Mouse (Mus musculus) right cerebral cortex, adult 2 months (tissue): ENCODE measurements around the gene Nr4a1.
A peak's percentile ranks its signal among the peaks of the same experiment; 100 is the strongest.

Experiments used
- DNase-seq, 2 experiments: peaks; one replicate each; pipeline ENCODE4 v3.0.0; 2021 to 2022; ENCODE audit warnings: low spot score in 2 of 2

Gene Nr4a1

DNA sequence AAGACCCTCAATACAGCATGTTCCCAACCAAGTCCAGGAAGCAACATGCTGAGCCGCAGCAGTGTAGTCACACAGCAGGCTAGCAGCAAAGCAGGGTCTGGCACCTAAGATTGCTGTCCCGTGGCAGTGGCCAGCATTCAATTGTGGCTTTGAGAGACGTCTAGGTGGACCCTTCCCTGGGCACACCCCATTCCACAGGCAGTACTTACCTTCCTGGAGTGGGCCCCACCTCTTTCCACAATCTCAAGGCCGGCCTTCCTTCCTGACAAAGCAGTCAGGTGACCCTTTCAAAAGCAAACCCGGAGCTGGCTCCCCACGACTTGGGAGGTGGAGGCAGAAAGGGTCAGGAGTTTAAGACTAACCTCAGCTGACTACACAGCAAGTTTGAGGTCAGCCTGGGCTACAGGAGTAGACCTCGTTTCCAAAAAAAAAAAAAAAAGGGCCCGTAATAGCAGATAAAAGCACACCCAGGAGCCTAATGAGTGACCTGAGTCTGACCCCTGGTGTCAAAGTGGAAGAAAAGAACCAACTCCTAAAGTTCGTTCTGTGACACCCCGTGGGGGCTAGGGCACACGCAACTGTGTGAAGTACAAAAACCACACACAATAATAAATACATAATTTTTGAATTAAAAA, 20.3 kb upstream of the Nr4a1 start:
- no peak for DNase-seq

DNA sequence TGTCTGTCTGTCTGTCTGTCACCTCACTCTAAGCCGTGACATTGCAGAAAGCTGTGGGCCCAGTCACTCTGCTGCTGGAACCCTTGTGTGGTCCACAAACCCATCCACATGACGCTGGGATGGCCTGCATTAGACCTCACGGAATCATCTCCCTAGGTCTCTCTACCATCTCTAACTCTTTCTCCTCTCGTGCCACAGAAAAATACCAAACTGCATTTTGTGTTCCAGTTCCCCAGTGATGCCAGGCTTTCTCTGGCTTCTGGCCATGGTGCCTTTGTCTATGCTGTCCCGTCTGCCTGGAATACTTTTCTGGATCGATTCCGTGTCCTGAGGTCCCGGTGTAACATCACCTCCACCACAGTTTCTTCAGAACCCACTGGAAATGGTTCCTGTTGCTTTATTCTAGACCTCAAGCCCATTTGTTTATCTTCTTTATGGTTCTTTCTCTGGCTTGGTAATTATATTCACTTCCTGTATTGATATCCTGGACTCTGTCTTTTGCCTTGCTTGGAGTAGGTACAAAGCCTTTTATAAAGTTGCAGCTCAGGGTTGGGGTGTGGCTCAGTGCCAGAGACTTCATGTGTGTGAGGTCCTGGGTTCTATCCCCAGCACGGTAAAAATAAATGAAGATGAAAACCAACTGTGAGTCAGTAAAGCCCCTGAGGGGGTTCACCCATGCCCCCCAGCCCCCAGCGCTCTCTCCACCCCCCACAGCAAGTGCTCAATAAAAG, 19.3 kb upstream of the Nr4a1 start:
- no peak for DNase-seq

DNA sequence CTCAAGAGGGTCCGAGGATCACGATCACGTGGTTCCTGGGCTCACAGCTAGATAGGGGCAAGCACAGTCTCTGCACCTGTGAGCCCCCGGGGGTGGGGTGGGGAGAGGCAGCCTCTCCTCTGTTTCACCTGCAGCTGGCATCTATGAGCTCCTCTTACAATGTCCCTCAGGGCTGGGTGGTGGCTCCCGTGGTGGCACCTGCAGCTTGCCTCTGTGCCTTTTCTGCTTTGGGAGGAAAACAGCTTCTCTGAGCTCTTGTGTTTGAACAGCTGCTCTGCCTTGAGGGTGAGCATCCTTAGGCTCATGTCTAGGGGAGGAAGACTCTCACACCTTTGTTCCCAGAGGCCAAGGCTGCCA, 18.7 kb upstream of the Nr4a1 start:
- no peak for DNase-seq

DNA sequence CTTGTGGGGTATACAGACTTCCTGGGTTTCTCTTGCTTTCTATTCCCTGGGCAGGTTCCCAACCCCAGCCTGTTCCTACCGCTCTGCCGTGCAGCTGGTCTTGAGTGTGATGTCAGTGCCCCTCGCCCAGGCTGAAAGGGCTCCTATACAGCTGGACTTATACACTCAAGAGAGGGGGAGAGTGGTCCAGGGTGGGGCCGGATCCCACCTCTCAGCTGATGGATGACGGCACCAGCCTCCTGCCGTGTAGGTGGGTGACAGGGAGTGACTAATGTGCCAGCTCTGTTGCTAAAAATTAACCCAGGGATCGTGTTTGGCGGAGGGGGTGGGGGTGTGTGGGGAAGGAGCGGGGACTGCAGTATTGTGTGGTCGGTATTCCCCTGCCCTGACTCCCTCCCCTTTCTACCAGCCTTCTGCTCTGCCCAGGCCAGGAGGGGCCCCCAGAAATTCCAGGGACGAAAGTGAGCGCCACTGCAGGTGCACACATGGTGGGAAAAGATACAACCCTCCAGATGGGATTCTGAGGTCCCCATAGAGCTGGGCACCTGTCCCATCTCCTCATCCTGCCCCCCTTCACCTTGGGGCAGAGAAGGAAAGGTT, 18.2 kb upstream of the Nr4a1 start:
- peak; percentile 79 to 81 for DNase-seq

DNA sequence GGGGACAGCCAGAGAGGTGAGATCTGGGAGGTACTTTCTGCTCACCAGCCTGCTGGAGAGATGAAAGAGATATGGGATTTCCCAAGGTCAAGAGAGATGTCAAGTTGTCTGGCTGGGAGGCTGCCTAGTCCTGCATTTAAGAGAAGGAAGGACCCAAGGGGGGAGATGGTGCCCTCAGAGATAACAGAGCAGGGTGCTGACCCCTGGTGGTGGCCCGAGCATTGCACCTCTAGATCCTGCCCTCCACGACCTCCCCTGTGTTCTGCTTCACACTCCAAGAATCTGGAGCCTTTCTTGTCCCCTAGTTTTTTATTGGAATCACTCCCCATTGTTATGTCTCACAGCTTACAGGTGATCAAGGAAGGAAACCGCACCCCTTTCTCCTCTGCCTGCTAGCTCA, 17.2 kb upstream of the Nr4a1 start:
- DNase-seq: no peak

DNA sequence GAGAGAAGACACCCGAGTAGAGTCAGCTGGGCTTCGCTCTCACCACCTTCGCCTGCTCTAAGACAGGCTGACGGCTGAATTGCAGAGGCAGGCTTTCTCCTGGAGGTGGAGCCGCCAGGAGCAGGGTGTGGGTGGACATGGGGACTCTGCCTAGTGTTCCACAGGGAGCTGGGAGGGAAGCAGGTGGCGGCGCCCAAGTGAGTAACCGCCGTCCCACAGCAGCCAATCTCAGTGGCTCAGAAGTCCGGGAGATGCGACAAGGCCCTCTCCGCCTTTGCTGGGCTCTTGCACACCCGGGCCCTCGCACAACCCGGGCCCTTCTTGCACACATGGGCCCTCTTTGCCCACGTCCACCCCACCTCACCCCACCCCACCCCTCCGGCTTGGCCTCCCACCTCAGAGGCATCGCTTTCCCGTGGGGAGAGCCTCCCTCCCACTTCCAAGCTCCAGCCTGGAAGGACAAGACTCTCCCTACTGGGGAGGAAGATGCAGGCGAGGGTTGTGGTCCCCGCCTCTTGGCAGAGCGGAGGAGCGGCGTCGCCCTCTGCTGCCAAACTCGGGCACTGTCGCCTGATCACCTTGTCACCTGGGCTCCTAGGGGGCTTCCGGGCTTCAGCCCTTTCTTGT, 15.1 kb upstream of the Nr4a1 start:
- DNase-seq: peak; percentile 87 to 88

DNA sequence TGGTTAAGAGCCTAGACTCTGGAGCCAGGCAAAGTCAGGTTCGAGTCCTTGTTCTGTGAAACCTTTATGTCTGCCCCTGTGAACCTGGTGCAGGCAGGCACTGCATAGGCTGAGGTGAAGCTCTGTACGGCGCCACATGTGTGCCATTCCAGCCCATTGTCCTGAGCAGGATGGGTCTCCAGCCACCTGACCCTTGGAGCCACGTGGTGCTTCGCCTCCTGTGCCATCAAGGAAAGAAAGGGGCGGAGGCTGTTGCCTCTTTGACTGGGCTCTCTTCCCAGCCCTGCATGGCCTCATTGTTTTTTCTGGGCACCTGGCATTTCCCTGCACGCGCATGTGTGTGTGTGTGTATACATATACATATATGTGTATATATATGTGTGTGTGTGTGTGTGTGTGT, 14.2 kb upstream of the Nr4a1 start:
- no peak for DNase-seq

DNA sequence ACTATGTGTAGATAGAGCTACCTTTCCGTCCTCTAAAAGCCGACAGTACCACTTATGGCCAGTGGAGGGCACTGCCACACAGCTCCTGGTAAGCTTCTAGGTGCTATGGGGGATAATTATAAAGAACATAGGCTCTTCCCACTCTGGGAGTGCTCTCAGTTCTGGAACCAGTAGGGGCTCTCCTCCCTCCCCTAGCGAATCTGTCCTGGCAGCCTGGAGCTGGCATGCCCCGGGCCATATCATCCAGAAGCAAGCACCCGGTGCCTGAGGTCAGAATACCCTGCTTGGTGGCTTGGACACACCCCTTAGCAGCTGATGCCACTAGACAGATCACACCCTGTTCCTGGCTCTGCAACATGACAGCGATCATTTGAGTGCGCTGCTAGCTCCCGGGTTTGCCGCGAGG, 13.3 kb upstream of the Nr4a1 start:
- peak; percentile 97 to 98 for DNase-seq

DNA sequence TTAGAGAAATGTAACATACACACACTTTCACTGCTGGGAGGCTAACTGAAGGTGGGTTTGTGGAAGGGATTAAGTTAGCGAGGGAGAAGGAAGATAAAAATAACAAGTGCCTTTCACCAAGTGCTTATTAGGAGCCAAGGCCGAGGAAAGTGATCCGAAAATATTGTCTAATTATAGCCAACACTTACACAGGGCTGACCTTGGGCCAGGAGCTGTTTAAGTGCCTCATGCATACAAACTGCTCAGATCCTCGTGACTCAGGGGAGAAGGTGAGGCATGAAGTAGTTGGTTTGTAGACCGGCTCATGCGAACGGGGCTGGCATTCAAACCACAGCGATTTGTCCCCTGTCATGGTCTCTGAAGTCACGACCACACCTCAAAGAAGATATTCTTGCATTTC, 12.8 kb upstream of the Nr4a1 start:
- DNase-seq: no peak

DNA sequence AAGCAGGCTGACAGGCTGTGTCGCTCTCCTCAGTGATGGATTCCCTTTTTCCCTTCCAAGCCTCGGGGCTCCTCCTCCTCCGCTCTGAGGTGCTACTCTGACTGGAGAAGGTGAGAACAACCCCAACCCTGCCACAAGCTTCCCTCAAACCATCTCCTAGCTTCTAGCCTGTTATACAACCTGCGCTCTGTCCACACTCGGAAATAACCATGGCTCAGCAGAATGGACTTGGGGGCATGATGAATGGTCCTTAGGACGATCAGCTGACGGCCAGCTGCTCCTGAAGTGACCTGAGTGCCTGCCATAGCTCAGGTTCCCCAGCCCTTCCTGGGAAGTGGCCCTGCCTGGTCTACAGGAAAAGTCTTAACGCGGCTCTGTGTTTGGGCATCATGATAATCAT, 12.2 kb upstream of the Nr4a1 start:
- no peak for DNase-seq

DNA sequence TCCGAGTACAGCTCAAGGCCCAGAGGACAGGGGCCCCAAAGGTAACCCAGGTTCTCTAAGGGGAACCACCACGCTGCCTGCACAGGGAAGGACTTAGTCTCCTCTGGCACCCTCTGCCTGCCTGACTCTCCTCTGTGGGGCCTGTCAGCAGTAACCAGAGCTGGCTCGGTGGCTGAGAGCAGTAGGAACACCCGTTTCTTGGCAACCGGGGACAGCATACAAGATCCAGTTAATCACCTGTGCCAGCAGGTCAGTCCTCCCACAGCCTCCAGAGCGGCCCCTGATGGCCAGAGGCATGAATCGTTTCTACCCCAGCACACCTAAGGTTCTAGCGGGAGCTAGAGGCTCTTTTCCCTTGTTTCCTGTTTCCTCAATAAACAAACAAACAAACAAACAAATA, 11.4 kb upstream of the Nr4a1 start:
- DNase-seq: no peak

DNA sequence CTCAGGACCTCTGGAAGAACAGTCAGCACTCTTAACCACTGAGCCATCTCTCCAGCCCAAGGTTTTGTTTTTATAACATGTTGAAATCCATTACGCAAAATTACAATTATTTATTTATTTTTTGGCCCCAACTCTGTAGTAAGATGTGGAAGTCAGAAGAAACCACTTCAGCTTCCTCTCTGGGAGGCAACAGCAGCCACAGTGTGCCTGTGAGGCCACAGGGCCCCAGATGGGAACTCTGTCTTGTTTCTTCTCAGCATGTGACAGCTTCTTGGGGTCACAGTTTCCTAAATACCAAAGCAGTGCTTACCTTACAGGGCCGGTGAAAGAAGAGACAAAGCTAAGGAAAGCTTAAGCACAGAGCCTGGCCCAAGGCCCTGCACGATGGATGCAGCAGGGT, 10.1 kb upstream of the Nr4a1 start:
- DNase-seq: no peak

DNA sequence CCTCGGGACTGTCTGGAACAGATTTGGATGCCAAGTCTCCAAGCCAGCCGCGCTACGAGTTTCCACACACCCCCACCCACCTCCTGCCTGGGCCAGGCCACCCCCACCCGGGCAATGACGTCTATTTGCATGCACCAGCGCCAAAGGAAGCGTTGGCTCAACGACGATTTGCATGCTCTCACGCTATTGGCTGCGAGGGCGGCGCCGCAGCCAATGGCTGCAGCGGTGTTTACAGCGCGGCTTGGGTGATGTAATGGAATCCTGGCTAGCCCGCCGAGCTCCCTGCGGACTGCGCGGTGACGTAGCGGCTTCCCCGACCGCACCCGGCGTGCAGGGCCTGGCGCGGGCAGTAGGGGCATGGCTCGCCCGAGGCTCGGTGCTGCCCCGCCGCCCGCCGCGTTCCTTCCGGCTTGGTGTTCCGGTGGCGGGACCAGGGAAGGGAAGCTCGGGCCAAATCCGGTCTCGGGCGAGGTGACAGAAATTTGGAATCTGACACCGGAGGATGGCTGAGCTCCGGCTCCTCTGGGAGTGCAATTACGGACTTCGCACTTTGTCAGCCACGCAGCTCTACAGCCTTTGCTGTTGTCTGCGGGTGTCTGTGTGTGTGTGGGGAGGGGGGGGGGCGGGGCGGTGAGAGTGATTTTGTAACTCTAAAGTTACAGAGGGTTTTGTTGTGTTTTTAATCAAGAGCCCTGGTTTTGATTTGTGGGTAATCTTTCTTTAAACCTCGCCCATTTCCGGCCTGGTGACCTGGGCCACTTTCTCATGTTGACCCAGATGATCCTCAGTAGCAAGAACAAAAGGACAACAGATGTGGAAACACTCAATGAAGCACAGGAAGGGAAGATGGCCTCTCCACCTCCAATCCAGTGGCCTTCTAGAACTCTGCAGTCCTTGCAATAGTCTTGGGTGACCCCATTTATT, 7.6 kb upstream of the Nr4a1 start:
- DNase-seq: peak; percentile 96

DNA sequence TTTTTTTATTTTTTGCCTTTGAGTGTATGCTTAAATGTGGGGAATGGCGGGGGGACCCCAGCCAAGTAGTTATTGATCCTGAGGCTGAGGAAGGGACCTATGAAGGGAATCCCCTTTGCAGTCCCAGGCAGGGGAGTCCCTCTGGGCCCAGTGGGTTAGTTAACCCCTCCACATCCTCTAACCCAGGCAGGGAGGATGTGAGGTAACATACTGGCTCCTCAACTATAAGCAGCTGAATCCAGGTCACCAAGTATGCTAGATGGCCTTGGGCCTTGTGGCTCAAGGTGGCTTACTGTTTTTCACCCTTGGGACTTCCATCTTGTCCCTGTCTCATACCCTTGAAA, 6.9 kb upstream of the Nr4a1 start:
- DNase-seq: no peak

DNA sequence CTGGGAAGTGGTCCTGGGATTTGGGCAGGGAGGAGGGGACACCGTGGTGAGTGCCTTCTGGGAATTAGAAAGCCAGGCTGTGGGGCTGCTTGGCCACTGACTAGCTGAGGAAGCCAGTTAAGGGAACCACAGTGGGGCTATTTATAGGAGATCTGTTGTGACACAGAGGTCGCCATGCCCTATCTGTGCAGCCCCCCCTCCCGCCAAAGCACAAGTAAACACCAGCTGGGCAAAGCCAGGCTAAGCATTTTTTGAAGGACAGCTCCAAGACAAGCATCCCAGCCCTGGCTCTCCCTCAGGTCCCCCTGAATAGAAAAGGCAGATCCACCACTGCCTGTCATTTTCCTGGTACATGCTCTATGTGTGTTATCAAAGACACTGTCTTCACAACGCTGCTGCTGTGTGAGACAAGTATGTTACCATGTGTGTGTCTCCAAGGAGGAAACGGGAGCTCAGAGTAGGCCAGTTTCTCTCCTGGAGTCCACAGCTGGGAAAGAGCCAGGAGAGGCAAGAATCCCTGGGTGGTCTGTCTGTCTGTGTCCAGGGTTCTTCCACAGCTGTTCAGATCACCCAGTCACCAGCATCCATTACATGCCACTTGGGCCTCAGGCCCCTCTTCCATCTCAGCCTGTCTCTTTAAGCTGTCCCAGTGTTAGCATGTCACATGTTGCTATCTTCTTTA, 5.9 kb upstream of the Nr4a1 start:
- DNase-seq: peak in 1 of 2 experiments; percentile 17

DNA sequence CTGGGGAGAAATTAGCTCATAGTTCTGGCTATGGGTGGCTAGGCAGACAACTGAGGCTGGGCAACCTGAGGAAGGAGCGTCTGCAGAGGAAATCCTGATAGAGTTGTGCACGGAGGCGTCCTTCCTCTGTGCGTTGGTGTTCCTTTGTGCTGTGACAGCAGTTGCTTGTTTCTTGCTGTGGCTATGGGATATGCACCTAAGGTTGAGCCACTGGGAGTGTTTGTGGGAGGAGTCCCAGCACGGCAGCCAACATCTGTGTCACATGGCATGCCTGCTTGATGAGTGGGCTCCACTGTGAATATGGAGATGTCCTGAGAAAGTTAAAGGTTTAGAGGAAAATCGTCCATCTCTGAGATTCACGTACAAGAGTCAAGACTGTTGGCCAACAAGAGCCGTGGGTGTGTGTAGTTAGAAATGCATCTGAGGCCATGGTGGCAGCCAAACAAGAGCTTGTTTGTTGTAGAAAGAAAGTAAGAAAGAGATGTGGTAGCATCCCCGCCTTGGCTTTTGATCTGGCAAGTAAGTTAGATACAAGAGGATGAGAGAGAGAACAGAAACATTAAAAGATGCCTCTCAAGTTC, 3.8 kb upstream of the Nr4a1 start:
- no peak for DNase-seq

DNA sequence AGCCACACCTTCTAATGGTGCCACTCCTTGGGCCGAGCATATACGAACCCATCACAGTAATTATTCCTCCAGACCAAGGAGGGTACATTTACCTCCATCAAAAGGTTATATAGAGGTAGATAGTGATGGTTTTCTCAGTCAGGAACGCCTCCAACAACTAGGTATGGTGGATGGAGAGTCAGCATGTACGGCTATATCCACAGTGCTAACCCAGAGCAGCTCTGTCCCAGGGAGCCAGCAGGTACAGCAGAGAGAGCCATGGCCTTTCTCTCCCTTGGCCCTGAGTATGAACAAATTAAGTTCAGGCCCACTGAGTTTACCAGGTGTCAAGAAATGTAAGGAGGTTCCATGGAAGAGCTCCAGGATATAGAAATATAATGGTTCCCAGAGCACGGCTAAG, 2.1 kb upstream of the Nr4a1 start:
- no peak for DNase-seq

DNA sequence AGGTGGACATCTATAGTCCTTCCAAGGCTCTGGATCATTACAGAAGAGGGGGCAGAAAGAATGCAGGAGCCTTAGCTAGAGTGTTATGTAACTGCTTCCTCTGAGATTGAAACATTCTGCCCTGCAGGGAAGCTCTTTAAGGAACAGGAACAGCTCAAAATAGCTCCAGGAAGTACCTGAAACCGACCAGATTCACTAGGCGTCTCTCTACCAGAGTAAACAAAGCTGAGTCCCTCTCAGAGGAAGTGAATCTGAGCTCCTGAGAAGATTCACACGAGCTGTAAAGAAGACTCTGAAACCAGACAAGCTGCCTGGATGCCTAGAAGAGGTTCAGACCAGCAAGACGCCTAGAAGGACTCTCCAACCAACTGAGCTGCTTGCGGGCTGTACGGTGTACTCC, 1.5 kb upstream of the Nr4a1 start:
- DNase-seq: no peak

DNA sequence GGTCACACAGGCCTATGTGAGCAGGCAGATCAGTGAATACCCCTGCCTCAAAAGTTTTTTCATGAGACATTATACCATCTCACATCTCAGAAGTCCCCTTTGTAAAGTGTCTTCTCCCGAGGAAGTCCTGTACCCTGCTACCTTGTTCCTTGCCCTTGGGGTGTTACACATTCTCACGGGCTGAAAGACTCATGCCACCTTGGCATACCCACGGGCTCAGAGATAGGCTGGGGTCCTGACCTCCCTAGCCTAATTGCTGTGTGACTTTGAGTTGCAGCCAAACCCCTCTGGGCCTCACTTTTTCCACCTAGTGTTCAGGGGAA, 545 bp upstream of the Nr4a1 start:
- no peak for DNase-seq

DNA sequence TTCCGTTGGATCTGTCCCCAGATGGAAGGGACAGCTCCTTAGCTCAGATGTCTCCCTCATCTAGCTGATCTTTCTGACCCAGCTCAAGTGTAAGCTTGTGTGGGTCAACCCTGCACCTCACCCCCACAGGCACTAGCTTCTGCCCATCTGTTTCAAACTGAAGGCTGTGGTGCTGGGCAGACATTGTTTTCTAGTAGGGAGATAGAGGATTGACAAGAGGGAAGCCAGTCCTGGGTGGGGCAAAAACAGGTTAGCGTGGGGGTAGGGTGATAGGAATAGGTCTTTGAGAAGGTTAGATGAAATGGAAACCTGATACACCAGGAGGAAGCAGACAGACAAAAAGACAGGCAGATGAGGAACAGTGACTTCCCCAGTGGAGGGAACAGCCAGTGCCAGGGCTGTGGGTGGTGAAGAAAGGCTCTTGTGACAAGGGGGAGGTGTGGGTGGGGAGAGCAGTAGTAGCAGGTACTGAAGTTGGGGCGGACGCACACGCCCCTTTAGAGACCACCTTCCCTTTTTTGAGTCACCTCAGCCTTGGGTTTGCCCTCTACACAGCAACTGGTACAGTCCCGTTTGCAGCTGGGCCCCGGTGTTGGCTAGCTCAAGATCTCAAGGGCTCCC, 1.9 kb downstream of the Nr4a1 start:
- peak in 1 of 2 experiments; percentile 11 for DNase-seq
